Mouse (Mus musculus): ENCODE measurements around the gene Ccdc82. TPM values are rescaled to one million over a fixed set of nuclear protein-coding genes. Genes with fewer than 3 reads are reported as not detected.

Ccdc82 gene
- total RNA-seq, 1 experiment from 2014 or later = 15.7 TPM

DNA sequence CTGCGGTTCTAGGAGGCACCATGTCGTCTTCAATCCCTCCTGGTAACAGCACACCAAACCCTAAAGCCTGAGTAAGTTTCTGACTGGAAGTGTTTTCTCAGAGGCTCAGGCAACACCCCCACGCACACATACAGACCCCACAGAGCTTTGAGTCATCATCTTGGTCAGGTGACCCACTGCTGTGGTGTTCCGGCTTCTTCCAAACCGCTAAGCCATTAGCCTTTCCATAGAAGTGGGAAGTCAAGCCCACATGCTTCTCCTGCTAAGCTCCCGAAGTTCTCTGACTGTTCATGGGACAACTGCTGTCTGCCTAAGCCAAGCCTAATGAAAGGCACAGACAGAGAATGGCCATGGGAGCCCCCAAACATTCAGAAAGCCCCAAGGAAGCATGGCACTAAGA lies 52.4 kb downstream of the Ccdc82 start:
- no peak for DNase-seq

DNA sequence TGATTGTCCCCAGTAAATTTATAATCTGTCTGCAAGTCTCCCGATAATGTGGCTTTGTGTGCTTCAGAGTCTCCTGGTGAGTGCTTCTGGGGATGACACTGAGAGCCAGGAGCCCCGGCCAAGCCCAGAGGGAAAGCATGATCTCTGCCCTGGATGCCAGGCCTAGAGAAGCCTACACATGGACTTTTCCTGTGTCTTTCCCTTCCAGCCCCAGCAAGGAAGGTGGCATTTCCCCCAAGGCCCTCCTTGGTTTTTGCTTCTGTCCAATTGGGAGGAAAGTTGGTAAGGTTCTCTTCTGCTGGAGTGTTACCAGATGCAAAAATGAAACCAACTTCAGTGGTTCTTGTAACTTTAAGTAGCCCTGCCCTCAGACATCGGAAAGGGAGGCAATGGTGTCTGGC lies 53.3 kb downstream of the Ccdc82 start:
- DNase-seq = peak; percentile 40

- DNase-seq = no peak
These were observed 54.4 kb downstream of the Ccdc82 start for GRCm38 (mm10) chr9:13300891-13301782.

DNA sequence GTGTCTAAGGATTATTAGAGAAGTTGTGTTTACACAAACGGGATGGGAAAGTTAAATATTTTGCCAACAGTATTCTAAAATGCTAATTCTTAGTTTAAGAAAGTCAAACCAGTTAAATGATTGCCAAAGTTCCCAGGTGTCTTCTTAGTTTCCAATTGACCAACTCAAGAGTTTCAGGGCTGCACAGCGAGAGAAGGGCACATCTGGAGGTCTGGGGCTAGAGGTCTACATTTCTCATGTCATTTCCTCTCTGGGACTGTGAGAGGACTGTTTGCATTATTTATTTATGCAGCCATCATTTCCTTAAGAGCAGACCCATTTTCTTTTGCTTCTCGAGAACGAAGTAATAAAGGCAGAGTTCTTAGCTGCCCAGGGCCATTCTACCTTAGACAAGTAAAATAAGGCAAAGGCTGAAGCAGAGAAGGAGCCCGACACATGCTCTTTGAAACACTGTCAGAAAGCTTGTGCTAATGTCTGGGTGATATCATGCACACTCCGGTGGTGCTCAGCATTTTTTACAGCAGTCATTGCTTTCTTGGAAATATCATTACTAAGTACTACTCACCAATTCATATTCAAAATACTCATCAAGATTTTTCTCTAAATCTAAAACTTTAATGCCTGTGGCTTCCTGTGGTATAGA lies 55.5 kb downstream of the Ccdc82 start:
- DNase-seq = no peak

- no peak for DNase-seq
These were observed 56.5 kb downstream of the Ccdc82 start for GRCm38 (mm10) chr9:13303099-13303771.

- peak; percentile 70 for DNase-seq
These were observed 57.2 kb downstream of the Ccdc82 start for GRCm38 (mm10) chr9:13303976-13304375.

DNA sequence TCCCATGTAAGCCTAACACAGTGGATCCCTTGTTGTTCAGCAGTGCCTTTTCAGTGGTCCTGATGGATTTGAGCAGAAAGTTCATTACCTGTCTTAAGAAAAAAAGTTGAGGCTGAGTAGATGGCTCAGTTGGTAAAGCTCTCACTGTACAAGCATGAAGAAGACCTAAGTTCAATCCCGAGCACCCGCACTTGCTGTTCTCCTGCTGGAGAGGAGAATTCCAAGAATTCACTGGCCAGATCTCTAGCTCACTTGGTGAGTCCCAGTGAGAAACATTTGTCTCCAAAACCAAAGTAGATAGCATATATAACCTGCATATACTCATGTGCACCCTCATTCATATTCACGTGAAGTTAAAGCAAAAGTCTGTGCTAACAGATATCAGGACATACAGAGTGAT lies 59.7 kb downstream of the Ccdc82 start:
- no peak for DNase-seq

GRCm38 (mm10) chr9:13307226-13307625 lies 60.5 kb downstream of the Ccdc82 start:
- DNase-seq = no peak

- DNase-seq = no peak
These were observed 62.0 kb downstream of the Ccdc82 start for GRCm38 (mm10) chr9:13308718-13309117.

GRCm38 (mm10) chr9:13309807-13310206 lies 63.1 kb downstream of the Ccdc82 start:
- DNase-seq = no peak

DNA sequence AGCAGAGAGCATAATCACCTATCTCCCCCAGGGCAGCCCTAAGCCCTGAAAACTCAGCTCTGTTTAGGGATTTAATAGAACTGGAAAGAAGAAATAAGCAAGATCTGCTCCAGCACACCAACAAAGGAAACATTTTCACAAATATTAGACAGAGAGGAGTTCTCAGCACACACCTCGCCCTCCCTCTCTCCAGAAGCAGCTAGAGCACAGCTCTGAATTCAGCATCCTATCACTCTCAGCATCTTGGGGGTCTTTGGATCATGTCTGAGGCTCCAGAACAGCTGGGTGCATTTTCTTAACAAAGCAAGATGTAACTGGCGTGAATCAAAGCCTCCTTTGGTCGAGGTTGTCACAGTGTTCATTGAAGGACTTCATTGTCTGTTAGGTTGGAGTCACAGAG lies 63.5 kb downstream of the Ccdc82 start:
- no peak for DNase-seq

- DNase-seq = no peak
These were observed 64.3 kb downstream of the Ccdc82 start for GRCm38 (mm10) chr9:13311094-13311493.

DNA sequence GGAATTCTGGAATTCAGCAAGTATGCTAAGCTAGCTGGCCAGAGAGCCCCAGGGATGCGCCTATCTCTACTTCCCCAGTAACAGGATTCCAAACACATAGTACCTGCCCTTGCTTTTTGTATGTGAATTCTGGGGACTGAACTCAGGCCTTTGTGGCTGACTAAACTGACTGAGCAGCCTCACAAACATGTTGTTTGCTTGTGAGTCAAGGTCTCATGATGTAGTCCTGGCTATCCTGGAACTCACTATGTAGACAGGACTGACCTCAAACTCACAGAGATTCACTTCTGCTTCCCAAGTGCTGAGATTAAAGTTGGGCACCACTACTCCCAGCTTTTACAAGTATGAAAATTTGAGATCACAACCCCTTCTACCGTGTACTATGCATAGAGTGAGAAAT lies 67.2 kb downstream of the Ccdc82 start:
- no peak for DNase-seq

- no peak for DNase-seq
These were observed 67.8 kb downstream of the Ccdc82 start for GRCm38 (mm10) chr9:13314577-13315004.

GRCm38 (mm10) chr9:13315393-13315792 lies 68.6 kb downstream of the Ccdc82 start:
- DNase-seq = no peak

DNA sequence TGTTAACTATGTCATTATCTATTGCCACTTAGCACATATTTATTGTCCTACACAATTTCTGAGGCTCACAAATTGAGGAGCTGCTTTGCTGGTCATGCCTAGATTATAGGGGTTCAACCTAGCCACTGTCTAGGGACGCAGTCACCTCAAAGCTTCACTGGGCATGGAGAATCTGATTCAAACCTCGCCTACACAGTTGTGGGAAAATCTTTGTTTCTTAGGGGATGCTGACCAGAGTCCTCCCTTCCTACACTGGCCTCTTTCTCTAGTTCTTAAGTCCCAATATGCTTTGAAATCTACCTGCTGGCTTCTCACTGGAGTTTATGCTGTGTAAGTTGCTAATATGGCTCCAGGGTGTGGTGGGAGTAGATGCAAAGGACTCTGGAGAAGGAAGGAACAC lies 72.8 kb downstream of the Ccdc82 start:
- DNase-seq = no peak

- DNase-seq = no peak
These were observed 74.1 kb downstream of the Ccdc82 start for GRCm38 (mm10) chr9:13320800-13321364.

DNA sequence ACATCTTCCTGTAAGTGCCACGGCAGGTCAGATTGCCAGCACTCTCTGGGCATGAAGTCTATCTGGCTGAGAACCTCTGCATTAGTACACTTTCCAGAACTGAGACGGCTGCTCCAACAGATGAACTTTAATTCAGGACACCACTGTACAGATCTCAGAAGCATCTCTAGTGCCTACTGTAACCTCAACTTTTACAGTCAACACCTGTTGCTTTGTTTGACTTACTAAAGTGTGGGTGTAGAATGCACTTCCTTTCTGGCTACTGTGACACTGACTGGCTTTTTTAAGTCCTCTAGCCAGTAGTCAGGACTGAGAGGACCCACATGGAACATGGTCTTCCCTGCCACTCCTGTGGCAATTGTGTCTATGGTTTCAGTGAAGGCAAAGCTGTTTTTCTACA lies 76.3 kb downstream of the Ccdc82 start:
- DNase-seq = no peak

GRCm38 (mm10) chr9:13323612-13324011 lies 76.9 kb downstream of the Ccdc82 start:
- no peak for DNase-seq

All from adrenal gland, postnatal 14 days (tissue).